Mouse (Mus musculus) myocyte (in vitro differentiated cells): ENCODE data around the gene Fxyd5.

Experiments used
- CEBPB ChIP-seq: IDR thresholded peaks from 2 replicates; pipeline ENCODE4 v1.6.1; 2011; ENCODE audit warnings: mild to moderate bottlenecking, moderate library complexity; ENCODE audit not compliant: poor library complexity, insufficient read depth, severe bottlenecking
- E2F4 ChIP-seq: IDR thresholded peaks from one replicate; pipeline ENCODE4 v1.6.1; 2011; ENCODE audit warnings: mild to moderate bottlenecking, control low read depth, moderate library complexity; ENCODE audit not compliant: insufficient read depth
- MAX ChIP-seq: IDR thresholded peaks from one replicate; pipeline ENCODE4 v1.6.1; 2011; ENCODE audit warnings: low read depth, mild to moderate bottlenecking, control low read depth
- MYOD1 ChIP-seq, 3 experiments: IDR thresholded peaks; one replicate each; pipeline ENCODE4 v1.6.1; 2011; ENCODE audit warnings: control low read depth in 2 of 3, low read depth in 2 of 3, mild to moderate bottlenecking in 2 of 3, moderate library complexity in 1 of 3; ENCODE audit not compliant: insufficient read length in 2 of 3, control insufficient read depth in 1 of 3
- POLR2A ChIP-seq: IDR thresholded peaks from one replicate; pipeline ENCODE4 v1.6.1; 2011; ENCODE audit warnings: low read depth, mild to moderate bottlenecking, control low read depth, moderate library complexity; ENCODE audit not compliant: insufficient read length
- POLR2AphosphoS2 ChIP-seq: IDR thresholded peaks from one replicate; pipeline ENCODE4 v1.6.1; 2011; ENCODE audit warnings: low read depth, control low read depth; ENCODE audit not compliant: insufficient read length
- SRF ChIP-seq: IDR thresholded peaks from one replicate; pipeline ENCODE4 v1.6.1; 2011; ENCODE audit warnings: low read depth; ENCODE audit not compliant: control insufficient read depth, insufficient read length
- TCF12 ChIP-seq: IDR thresholded peaks from one replicate; pipeline ENCODE4 v1.6.1; 2011; ENCODE audit warnings: mild to moderate bottlenecking, control low read depth; ENCODE audit not compliant: poor library complexity, insufficient read depth, severe bottlenecking
- TCF3 ChIP-seq: IDR thresholded peaks from one replicate; pipeline ENCODE4 v1.6.1; 2011; ENCODE audit warnings: low read depth, control low read depth; ENCODE audit not compliant: insufficient read length
- USF1 ChIP-seq: IDR thresholded peaks from one replicate; pipeline ENCODE4 v1.6.1; 2011; ENCODE audit warnings: low read depth, mild to moderate bottlenecking, control low read depth, moderate library complexity

GRCm38 (mm10) chr7:31059919-31060620, 17.8 kb upstream of the Fxyd5 start:
- no peak for TF ChIP-seq USF1
- no peak for TF ChIP-seq TCF12
- no peak for TF ChIP-seq SRF
- TF ChIP-seq MAX = no peak
- no peak for TF ChIP-seq POLR2A
- no peak for TF ChIP-seq E2F4
- TF ChIP-seq POLR2AphosphoS2 = no peak
- no peak for TF ChIP-seq CEBPB
- TF ChIP-seq TCF3 = no peak
- no peak for TF ChIP-seq MYOD1 (IDR thresholded peaks at IDR 0.05; ENCODE audit: control insufficient read depth in 1 of 3, insufficient read length in 2 of 3, low read depth in 2 of 3)
